Comparison of ENCODE assay signal across 8 mouse cellular contexts in genomic region chr11:69150444-69150843, GRCm38 (mm10). TPM values are rescaled to one million over a fixed set of nuclear protein-coding genes. Genes with fewer than 3 reads are reported as not detected.
DNase-seq lines count a peak whose midpoint lies in the region; ATAC-seq and TF ChIP-seq lines count a peak whose summit lies in the region.

No protein-coding gene starts in this region.

- no peaks in the 10 kb centered on the region for H3K79me2 ChIP-seq in liver, adult 2 months (ENCODE audit: control insufficient read depth, insufficient read depth, low read length)

- no peak for TF ChIP-seq POLR2A in liver, adult 2 months (IDR thresholded peaks at IDR 0.05; ENCODE audit: extremely low read depth, insufficient read depth, low read length)

- peak; percentile 70 for TF ChIP-seq CTCF in intestine, postnatal 0 days (IDR thresholded peaks at IDR 0.05; ENCODE audit: low read depth)
- TF ChIP-seq CTCF in liver, adult 2 months (IDR thresholded peaks at IDR 0.05; ENCODE audit: low read depth, low read length) = peak; percentile 55
- TF ChIP-seq CTCF in midbrain, postnatal 0 days (IDR thresholded peaks at IDR 0.05) = peak; percentile 81
- peak; percentile 78 for TF ChIP-seq CTCF in stomach, postnatal 0 days (IDR thresholded peaks at IDR 0.05; ENCODE audit: low read depth)

- H3K36me3 ChIP-seq in intestine, postnatal 0 days (ENCODE audit: control insufficient read depth, insufficient read depth) = no peaks in the 10 kb centered on the region
- H3K36me3 ChIP-seq in liver, adult 2 months (ENCODE audit: control insufficient read depth, insufficient read depth, low read length) = no peaks in the 10 kb centered on the region
- H3K36me3 ChIP-seq in midbrain, postnatal 0 days (ENCODE audit: insufficient read depth, low read length) = no peaks in the 10 kb centered on the region
- no peaks in the 10 kb centered on the region for H3K36me3 ChIP-seq in stomach, postnatal 0 days (ENCODE audit: control insufficient read depth, insufficient read depth, low read length)

- peak overlapping the region; percentile 49 for H3K4me2 ChIP-seq in intestine, postnatal 0 days (replicated peaks; ENCODE audit: low read depth)
- H3K4me2 ChIP-seq in midbrain, postnatal 0 days (ENCODE audit: low read depth, low read length, poor library complexity, severe bottlenecking) = peak overlapping the region; percentile 39
- H3K4me2 ChIP-seq in stomach, postnatal 0 days (replicated peaks; ENCODE audit: low read depth) = peak overlapping the region; percentile 42

- no peak overlapping the region for H3K9ac ChIP-seq in intestine, postnatal 0 days (ENCODE audit: low read depth, low read length)
- H3K9ac ChIP-seq in liver, adult 2 months (ENCODE audit: low read depth, low read length) = no peak overlapping the region
- H3K9ac ChIP-seq in midbrain, postnatal 0 days (replicated peaks; ENCODE audit: low read length, poor library complexity, severe bottlenecking) = no peak overlapping the region; the same call in 1 of the 2 replicates
- no peak overlapping the region for H3K9ac ChIP-seq in stomach, postnatal 0 days (ENCODE audit: low read length)

- DNase-seq in urinary bladder, postnatal 14 days (ENCODE audit: low spot score) = peak; percentile 80
- no peak for DNase-seq in urinary bladder, adult 2 months (ENCODE audit: low spot score)
- DNase-seq in cerebellum, postnatal 14 days = peak; percentile 89 to 94
- peak; percentile 74 for DNase-seq in gastrocnemius, postnatal 10 days
- DNase-seq in liver, adult 2 months (ENCODE audit: extremely low read depth, low read depth, low spot score) = peak; percentile 25
- peak; percentile 80 for DNase-seq in midbrain, postnatal 0 days (ENCODE audit: low spot score)
- peak; percentile 58 for DNase-seq in stomach, postnatal 0 days (ENCODE audit: low spot score)

- WGBS in intestine, postnatal 0 days = 4% methylated on average over 7 of the region's 7 CpGs
- 9% methylated on average over 7 of the region's 7 CpGs for WGBS in liver, adult 2 months
- 6% methylated on average over 7 of the region's 7 CpGs for WGBS in midbrain, postnatal 0 days
- under 1% methylated on average over 7 of the region's 7 CpGs for WGBS in stomach, postnatal 0 days

- peak overlapping the region; percentile 6; the same call in 1 of the 2 replicates for H3K4me3 ChIP-seq in intestine, postnatal 0 days (ENCODE audit: low read depth, low read length)
- no peak overlapping the region for H3K4me3 ChIP-seq in liver, adult 2 months (ENCODE audit: insufficient read depth, low read depth, low read length)
- H3K4me3 ChIP-seq in midbrain, postnatal 0 days (ENCODE audit: low read depth, low read length) = peak overlapping the region; percentile 15; the same call in 1 of the 2 replicates
- no peak overlapping the region; the same call in 1 of the 2 replicates for H3K4me3 ChIP-seq in stomach, postnatal 0 days (ENCODE audit: low read depth, low read length)

- H3K9me3 ChIP-seq in intestine, postnatal 0 days (ENCODE audit: control insufficient read depth) = no peaks in the 10 kb centered on the region
- no peaks in the 10 kb centered on the region for H3K9me3 ChIP-seq in midbrain, postnatal 0 days (ENCODE audit: low read length)
- no peaks in the 10 kb centered on the region for H3K9me3 ChIP-seq in stomach, postnatal 0 days (ENCODE audit: control insufficient read depth, low read length)

- 0 out of 2 replicates have a peak, but pooled peaks cover 8% of the 10 kb centered on the region for H3K27me3 ChIP-seq in intestine, postnatal 0 days (replicated peaks; ENCODE audit: control insufficient read depth, insufficient read depth, low read length)
- no peaks in the 10 kb centered on the region for H3K27me3 ChIP-seq in liver, adult 2 months (ENCODE audit: control insufficient read depth, insufficient read depth, low read length)
- no peaks in the 10 kb centered on the region for H3K27me3 ChIP-seq in midbrain, postnatal 0 days (ENCODE audit: insufficient read depth, low read length)
- H3K27me3 ChIP-seq in stomach, postnatal 0 days (ENCODE audit: control insufficient read depth, insufficient read depth, low read length) = no peaks in the 10 kb centered on the region

- H3K27ac ChIP-seq in intestine, postnatal 0 days (ENCODE audit: low read depth, low read length) = no peak overlapping the region
- no peak overlapping the region for H3K27ac ChIP-seq in liver, adult 2 months (replicated peaks; ENCODE audit: insufficient read depth, low read depth, low read length)
- H3K27ac ChIP-seq in midbrain, postnatal 0 days (ENCODE audit: low read depth, low read length) = no peak overlapping the region
- H3K27ac ChIP-seq in stomach, postnatal 0 days (replicated peaks) = peak overlapping the region; percentile 20

- no peaks in the 10 kb centered on the region for H3K4me1 ChIP-seq in intestine, postnatal 0 days (replicated peaks; ENCODE audit: control insufficient read depth, insufficient read depth, low read length)
- no peaks in the 10 kb centered on the region for H3K4me1 ChIP-seq in liver, adult 2 months (ENCODE audit: control insufficient read depth, insufficient read depth, low read length)
- H3K4me1 ChIP-seq in midbrain, postnatal 0 days (ENCODE audit: insufficient read depth, low read length) = no peaks in the 10 kb centered on the region
- H3K4me1 ChIP-seq in stomach, postnatal 0 days (replicated peaks; ENCODE audit: control insufficient read depth, insufficient read depth) = no peaks in the 10 kb centered on the region

- TF ChIP-seq EP300 in stomach, postnatal 0 days (optimal IDR thresholded peaks at IDR 0.05) = no peak

- no peak for ATAC-seq in intestine, postnatal 0 days
- ATAC-seq in midbrain, postnatal 0 days (ENCODE audit: low FRiP score) = no peak
- ATAC-seq in stomach, postnatal 0 days (ENCODE audit: low FRiP score, low TSS enrichment) = no peak

RNA-seq across cellular contexts. Expression of gene Alox12b, which starts 6.3 kb away (rescaled TPM):
- 0.03 TPM in 1 of 2 replicates, not detected in the other for polyA plus RNA-seq in urinary bladder, adult 2 months (2012; rRNA removed)
- total RNA-seq in gastrocnemius, postnatal 10 days (2021) = not detected
- polyA plus RNA-seq in intestine, postnatal 0 days (2015; fragmentation: Nextera tagmentation; extraction: Ambion mirVana) = 0.08 and 0.13 TPM in 2 replicates
- total RNA-seq in liver, adult 2 months (2014; rRNA removed) = not detected in 2 replicates
- polyA plus RNA-seq in liver, adult 2 months (2012; rRNA removed) = not detected in 2 replicates
- total RNA-seq in midbrain, postnatal 0 days (2014; rRNA removed) = 1.0 and 1.5 TPM in 2 replicates
- 0.67 and 0.91 TPM in 2 replicates for polyA plus RNA-seq in midbrain, postnatal 0 days (2015; fragmentation: Nextera tagmentation; extraction: Ambion mirVana)
- 80.5 and 91.8 TPM in 2 replicates for polyA plus RNA-seq in stomach, postnatal 0 days (2015; fragmentation: Nextera tagmentation; extraction: Ambion mirVana)

RNA-seq across cellular contexts. Expression of gene Aloxe3, which starts 24.7 kb away (rescaled TPM):
- polyA plus RNA-seq in urinary bladder, adult 2 months (2012; rRNA removed) = 4.2 and 5.4 TPM in 2 replicates
- under 1 TPM in 1 of 2 experiments, not detected in 1; 0.27 TPM for total RNA-seq in gastrocnemius, postnatal 10 days (2021)
- polyA plus RNA-seq in intestine, postnatal 0 days (2015; fragmentation: Nextera tagmentation; extraction: Ambion mirVana) = 0.31 and 0.82 TPM in 2 replicates
- not detected in 2 replicates for total RNA-seq in liver, adult 2 months (2014; rRNA removed)
- 0.09 TPM in 1 of 2 replicates, not detected in the other for polyA plus RNA-seq in liver, adult 2 months (2012; rRNA removed)
- total RNA-seq in midbrain, postnatal 0 days (2014; rRNA removed) = 16.3 and 19.4 TPM in 2 replicates
- polyA plus RNA-seq in midbrain, postnatal 0 days (2015; fragmentation: Nextera tagmentation; extraction: Ambion mirVana) = 17.8 and 21.4 TPM in 2 replicates
- polyA plus RNA-seq in stomach, postnatal 0 days (2015; fragmentation: Nextera tagmentation; extraction: Ambion mirVana) = 20.2 and 22.5 TPM in 2 replicates

RNA-seq across cellular contexts. Expression of gene 9130213A22Rik, which starts 28.1 kb away (rescaled TPM):
- 0.74 and 0.78 TPM in 2 replicates for polyA plus RNA-seq in urinary bladder, adult 2 months (2012; rRNA removed)
- under 1 TPM; 0.27 to 0.49 TPM for total RNA-seq in gastrocnemius, postnatal 10 days (2021)
- 0.12 and 0.37 TPM in 2 replicates for polyA plus RNA-seq in intestine, postnatal 0 days (2015; fragmentation: Nextera tagmentation; extraction: Ambion mirVana)
- total RNA-seq in liver, adult 2 months (2014; rRNA removed) = 0.13 TPM in 1 of 2 replicates, not detected in the other
- 0.05 and 0.10 TPM in 2 replicates for polyA plus RNA-seq in liver, adult 2 months (2012; rRNA removed)
- 1.0 and 1.6 TPM in 2 replicates for total RNA-seq in midbrain, postnatal 0 days (2014; rRNA removed)
- polyA plus RNA-seq in midbrain, postnatal 0 days (2015; fragmentation: Nextera tagmentation; extraction: Ambion mirVana) = 1.2 and 1.4 TPM in 2 replicates
- polyA plus RNA-seq in stomach, postnatal 0 days (2015; fragmentation: Nextera tagmentation; extraction: Ambion mirVana) = 0.24 and 0.41 TPM in 2 replicates

RNA-seq across cellular contexts. Expression of gene Hes7, which starts 30.2 kb away (rescaled TPM):
- polyA plus RNA-seq in urinary bladder, adult 2 months (2012; rRNA removed) = 0.24 and 0.37 TPM in 2 replicates
- total RNA-seq in gastrocnemius, postnatal 10 days (2021) = not detected
- 0.21 and 0.37 TPM in 2 replicates for polyA plus RNA-seq in intestine, postnatal 0 days (2015; fragmentation: Nextera tagmentation; extraction: Ambion mirVana)
- not detected in 2 replicates for total RNA-seq in liver, adult 2 months (2014; rRNA removed)
- polyA plus RNA-seq in liver, adult 2 months (2012; rRNA removed) = 0.05 TPM in 1 of 2 replicates, not detected in the other
- total RNA-seq in midbrain, postnatal 0 days (2014; rRNA removed) = 1.2 and 2.1 TPM in 2 replicates
- polyA plus RNA-seq in midbrain, postnatal 0 days (2015; fragmentation: Nextera tagmentation; extraction: Ambion mirVana) = 1.7 and 2.0 TPM in 2 replicates
- polyA plus RNA-seq in stomach, postnatal 0 days (2015; fragmentation: Nextera tagmentation; extraction: Ambion mirVana) = 0.29 and 0.41 TPM in 2 replicates

RNA-seq across cellular contexts. Expression of gene Alox8, which starts 47.2 kb away (rescaled TPM):
- polyA plus RNA-seq in urinary bladder, adult 2 months (2012; rRNA removed) = 0.14 and 0.60 TPM in 2 replicates
- total RNA-seq in gastrocnemius, postnatal 10 days (2021) = under 1 TPM in 1 of 2 experiments, not detected in 1; 0.09 TPM
- not detected in 2 replicates for polyA plus RNA-seq in intestine, postnatal 0 days (2015; fragmentation: Nextera tagmentation; extraction: Ambion mirVana)
- not detected in 2 replicates for total RNA-seq in liver, adult 2 months (2014; rRNA removed)
- not detected in 2 replicates for polyA plus RNA-seq in liver, adult 2 months (2012; rRNA removed)
- 3.5 and 4.1 TPM in 2 replicates for total RNA-seq in midbrain, postnatal 0 days (2014; rRNA removed)
- polyA plus RNA-seq in midbrain, postnatal 0 days (2015; fragmentation: Nextera tagmentation; extraction: Ambion mirVana) = 2.0 and 2.1 TPM in 2 replicates
- 1.2 and 1.3 TPM in 2 replicates for polyA plus RNA-seq in stomach, postnatal 0 days (2015; fragmentation: Nextera tagmentation; extraction: Ambion mirVana)

Comparison
In these comparisons a context has a peak if more than half of its experiments do, and no peak if none do; other contexts are left out.
1. H3K4me3 ChIP-seq: peak in intestine, postnatal 0 days (single experiment) and midbrain, postnatal 0 days (single experiment); none in liver, adult 2 months (single experiment) and stomach, postnatal 0 days (single experiment).
2. RNA of gene Alox12b, which starts 6.3 kb away (polyA plus RNA-seq): 80.5 to 91.8 TPM in stomach, postnatal 0 days; 0.67 to 0.91 TPM in midbrain, postnatal 0 days, 0.08 to 0.13 TPM in intestine, postnatal 0 days, 0.03 TPM in urinary bladder, adult 2 months and not detected in liver, adult 2 months; every median in the first group is over 10 times any median in the second.
3. Peak in every context shown above with its lines, with median percentiles within 50 percentile points of each other: H3K4me2 ChIP-seq and CTCF ChIP-seq.